Comparison of ENCODE assay signal across 19 mouse cellular contexts in genomic region chr2:112845583-112846512, GRCm38 (mm10).
DNase-seq lines count a peak whose midpoint lies in the region; ATAC-seq lines count a peak whose summit lies in the region.
"Had no signal": no experiment of that assay in that cellular context is flagged by ENCODE, and none has a peak within 500 bp of the region (broad histone marks: within the 10 kb centered on the region; RNA-seq: fewer than 3 reads in every experiment).

No protein-coding gene starts in this region.

- no peaks in the 10 kb centered on the region for H3K27me3 ChIP-seq in hindbrain, embryonic 13.5 days
- H3K27me3 ChIP-seq in hindbrain, embryonic 11.5 days (ENCODE audit: control insufficient read depth, insufficient read depth, low read length): no peaks in the 10 kb centered on the region
- H3K27me3 ChIP-seq in midbrain, embryonic 12.5 days: no peaks in the 10 kb centered on the region
- no peaks in the 10 kb centered on the region for H3K27me3 ChIP-seq in midbrain, embryonic 10.5 days (ENCODE audit: low read depth, poor library complexity, severe bottlenecking)
- no peaks in the 10 kb centered on the region for H3K27me3 ChIP-seq in midbrain, embryonic 14.5 days (ENCODE audit: control insufficient read depth, insufficient read depth, low read length)
- no peaks in the 10 kb centered on the region for H3K27me3 ChIP-seq in neural tube, embryonic 15.5 days (replicated peaks)
- H3K27me3 ChIP-seq: forebrain, embryonic 15.5 days had no signal

- 46% methylated on average over 4 of the region's 4 CpGs for WGBS in hindbrain, embryonic 13.5 days
- WGBS in hindbrain, embryonic 11.5 days: 66% methylated on average over 4 of the region's 4 CpGs
- 58% methylated on average over 4 of the region's 4 CpGs for WGBS in midbrain, embryonic 12.5 days
- WGBS in midbrain, embryonic 10.5 days: 72% methylated on average over 4 of the region's 4 CpGs
- 50% methylated on average over 4 of the region's 4 CpGs for WGBS in midbrain, embryonic 14.5 days
- WGBS in neural tube, embryonic 15.5 days: 23% methylated on average over 4 of the region's 4 CpGs

- no peak overlapping the region for H3K4me3 ChIP-seq in hindbrain, embryonic 13.5 days
- no peak overlapping the region for H3K4me3 ChIP-seq in hindbrain, embryonic 11.5 days (ENCODE audit: low read depth, low read length)
- no peak overlapping the region for H3K4me3 ChIP-seq in midbrain, embryonic 12.5 days
- H3K4me3 ChIP-seq in midbrain, embryonic 10.5 days: no peak overlapping the region
- no peak overlapping the region for H3K4me3 ChIP-seq in midbrain, embryonic 14.5 days (replicated peaks; ENCODE audit: low read depth, low read length)
- no peak overlapping the region for H3K4me3 ChIP-seq in neural tube, embryonic 15.5 days (replicated peaks)
- H3K4me3 ChIP-seq: embryonic facial prominence, embryonic 10.5 days; forebrain, embryonic 15.5 days; heart, embryonic 10.5 days had no signal

- 0 out of 2 replicates have a peak, but pooled peaks cover 9% of the 10 kb centered on the region for H3K9me3 ChIP-seq in hindbrain, embryonic 13.5 days
- no peaks in the 10 kb centered on the region for H3K9me3 ChIP-seq in hindbrain, embryonic 11.5 days (ENCODE audit: control insufficient read depth, low read length)
- no peaks in the 10 kb centered on the region for H3K9me3 ChIP-seq in midbrain, embryonic 12.5 days
- H3K9me3 ChIP-seq in midbrain, embryonic 10.5 days (replicated peaks): no peaks in the 10 kb centered on the region; the same call in 1 of the 2 replicates
- H3K9me3 ChIP-seq in midbrain, embryonic 14.5 days (ENCODE audit: control insufficient read depth, low read length): 0 out of 2 replicates have a peak, but pooled peaks cover under 1% of the 10 kb centered on the region
- H3K9me3 ChIP-seq in neural tube, embryonic 15.5 days (replicated peaks): 0 out of 2 replicates have a peak, but pooled peaks cover 3% of the 10 kb centered on the region

- no peak overlapping the region for H3K9ac ChIP-seq in hindbrain, embryonic 13.5 days
- no peak overlapping the region for H3K9ac ChIP-seq in hindbrain, embryonic 11.5 days (ENCODE audit: low read depth, low read length)
- H3K9ac ChIP-seq in midbrain, embryonic 12.5 days (replicated peaks): no peak overlapping the region
- H3K9ac ChIP-seq in midbrain, embryonic 14.5 days (replicated peaks; ENCODE audit: low read length): no peak overlapping the region
- no peak overlapping the region for H3K9ac ChIP-seq in neural tube, embryonic 15.5 days (replicated peaks)
- H3K9ac ChIP-seq: forebrain, embryonic 15.5 days had no signal

- ATAC-seq in hindbrain, embryonic 13.5 days (ENCODE audit: low FRiP score): peak; percentile 61; the same call in 1 of the 2 replicates
- ATAC-seq in hindbrain, embryonic 11.5 days (ENCODE audit: low FRiP score): no peak
- 0 out of 2 replicates have a peak, but pooled peaks have one; percentile 44 for ATAC-seq in midbrain, embryonic 12.5 days (ENCODE audit: low FRiP score, low read depth)
- no peak for ATAC-seq in midbrain, embryonic 14.5 days (ENCODE audit: low FRiP score, low TSS enrichment)
- peak; percentile 73 for ATAC-seq in neural tube, embryonic 15.5 days (ENCODE audit: low FRiP score)
- ATAC-seq: forebrain, embryonic 15.5 days; inflammation-experienced regulatory T-cells, adult 6 months had no signal

- no peak overlapping the region for H3K4me2 ChIP-seq in hindbrain, embryonic 13.5 days
- no peak overlapping the region for H3K4me2 ChIP-seq in hindbrain, embryonic 11.5 days (replicated peaks; ENCODE audit: low read depth, low read length)
- no peak overlapping the region for H3K4me2 ChIP-seq in midbrain, embryonic 12.5 days (replicated peaks)
- H3K4me2 ChIP-seq in midbrain, embryonic 14.5 days (ENCODE audit: low read length): no peak overlapping the region
- no peak overlapping the region for H3K4me2 ChIP-seq in neural tube, embryonic 15.5 days
- H3K4me2 ChIP-seq: forebrain, embryonic 15.5 days had no signal

- H3K36me3 ChIP-seq in hindbrain, embryonic 13.5 days: no peaks in the 10 kb centered on the region
- no peaks in the 10 kb centered on the region for H3K36me3 ChIP-seq in hindbrain, embryonic 11.5 days (ENCODE audit: control insufficient read depth, insufficient read depth, low read length)
- H3K36me3 ChIP-seq in midbrain, embryonic 12.5 days: no peaks in the 10 kb centered on the region
- no peaks in the 10 kb centered on the region for H3K36me3 ChIP-seq in midbrain, embryonic 10.5 days
- no peaks in the 10 kb centered on the region for H3K36me3 ChIP-seq in midbrain, embryonic 14.5 days (ENCODE audit: control insufficient read depth, insufficient read depth, low read length)
- H3K36me3 ChIP-seq in neural tube, embryonic 15.5 days: no peaks in the 10 kb centered on the region
- H3K36me3 ChIP-seq: embryonic facial prominence, embryonic 10.5 days; forebrain, embryonic 15.5 days; heart, embryonic 10.5 days had no signal

- H3K27ac ChIP-seq in hindbrain, embryonic 13.5 days: no peak overlapping the region
- no peak overlapping the region for H3K27ac ChIP-seq in hindbrain, embryonic 11.5 days (ENCODE audit: low read depth, low read length)
- H3K27ac ChIP-seq in midbrain, embryonic 12.5 days (replicated peaks): no peak overlapping the region
- no peak overlapping the region for H3K27ac ChIP-seq in midbrain, embryonic 10.5 days (replicated peaks)
- H3K27ac ChIP-seq in midbrain, embryonic 14.5 days (replicated peaks; ENCODE audit: low read depth, low read length): no peak overlapping the region
- H3K27ac ChIP-seq in neural tube, embryonic 15.5 days (replicated peaks): no peak overlapping the region
- H3K27ac ChIP-seq: embryonic facial prominence, embryonic 10.5 days; forebrain, embryonic 15.5 days; heart, embryonic 10.5 days had no signal

- no peaks in the 10 kb centered on the region for H3K4me1 ChIP-seq in hindbrain, embryonic 13.5 days (replicated peaks)
- no peaks in the 10 kb centered on the region for H3K4me1 ChIP-seq in hindbrain, embryonic 11.5 days (replicated peaks; ENCODE audit: control insufficient read depth, insufficient read depth, low read length)
- no peaks in the 10 kb centered on the region for H3K4me1 ChIP-seq in midbrain, embryonic 12.5 days
- H3K4me1 ChIP-seq in midbrain, embryonic 10.5 days: no peaks in the 10 kb centered on the region
- no peaks in the 10 kb centered on the region for H3K4me1 ChIP-seq in midbrain, embryonic 14.5 days (ENCODE audit: control insufficient read depth, insufficient read depth, low read length)
- no peaks in the 10 kb centered on the region for H3K4me1 ChIP-seq in neural tube, embryonic 15.5 days
- H3K4me1 ChIP-seq: embryonic facial prominence, embryonic 10.5 days; heart, embryonic 10.5 days had no signal

- no peak for DNase-seq in hindbrain, embryonic 11.5 days (ENCODE audit: low spot score)
- no peak for DNase-seq in midbrain, embryonic 10.5 days (ENCODE audit: low spot score)
- peak; percentile 26 for DNase-seq in midbrain, embryonic 14.5 days
- DNase-seq in liver: no peak
- no peak for DNase-seq in thymus, postnatal 14 days
- DNase-seq: adrenal gland, postnatal 10 days; cerebellum, adult 18-20 months; cerebellum, postnatal 10 days; gastrocnemius, postnatal 36 days; heart, adult 18-20 months; heart, postnatal 10 days; heart, postnatal 4 days had no signal

Comparison
In these comparisons a context has a peak if more than half of its experiments do, and no peak if none do; other contexts are left out.
1. ATAC-seq: peak in hindbrain, embryonic 13.5 days (single experiment), midbrain, embryonic 12.5 days (single experiment) and neural tube, embryonic 15.5 days (single experiment); none in hindbrain, embryonic 11.5 days (single experiment) and midbrain, embryonic 14.5 days (single experiment).